8 mouse cellular contexts compared by ENCODE assay signal in the genomic region with DNA sequence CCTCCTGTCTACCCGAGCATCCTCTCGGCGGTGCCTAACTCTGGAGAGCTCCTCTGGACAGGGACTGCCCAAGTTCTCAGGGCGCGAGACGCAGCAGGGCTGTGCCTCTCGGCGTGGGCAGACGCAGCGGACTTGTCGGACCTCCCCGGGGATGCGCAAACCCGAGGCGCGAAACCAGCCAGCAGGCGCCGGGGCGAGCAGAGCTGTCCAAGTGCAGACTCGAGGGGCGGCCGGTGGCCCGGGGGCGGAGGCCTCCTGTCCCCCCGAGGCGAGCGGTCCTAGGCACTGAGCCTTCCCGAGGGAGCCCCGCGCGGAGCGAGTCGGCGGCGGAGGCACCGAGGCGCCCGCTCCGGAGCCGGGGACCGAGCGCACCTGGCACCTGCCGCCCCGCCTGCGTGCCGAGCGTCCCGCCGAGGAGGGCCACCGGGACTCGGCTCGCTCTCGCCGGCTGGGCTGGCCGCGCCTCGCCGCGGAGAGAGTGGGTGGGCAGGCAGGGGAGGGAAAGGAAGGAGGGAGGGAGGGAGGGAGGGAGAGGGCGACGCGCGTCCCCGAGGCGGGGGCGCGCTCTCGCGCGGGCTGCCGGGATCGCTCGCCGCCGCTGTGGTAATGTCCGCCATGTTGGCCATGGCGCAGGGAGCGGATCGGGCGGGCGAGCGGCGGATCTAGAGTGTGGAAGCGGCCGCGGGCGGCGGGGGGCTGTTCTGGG. TPM values are rescaled to one million over a fixed set of nuclear protein-coding genes. Genes with fewer than 3 reads are reported as not detected.
DNase-seq lines count a peak whose midpoint lies in the region; ATAC-seq and TF ChIP-seq lines count a peak whose summit lies in the region.

Gene Epc2 (plus strand): TSS at position 556 of the 706 bp plus-strand sequence.

- intact Hi-C loops in heart, postnatal 10 days (cut with DNase I): no loop called here

- H3K9ac ChIP-seq in ES-Bruce4 (ENCODE audit: low read depth, poor library complexity, severe bottlenecking): peak within 1 kb of the TSS; percentile 100
- H3K9ac ChIP-seq in forebrain, embryonic 13.5 days: peak within 1 kb of the TSS; percentile 85
- H3K9ac ChIP-seq in liver, embryonic 16.5 days (ENCODE audit: low read depth, low read length): peak within 1 kb of the TSS; percentile 96
- H3K9ac ChIP-seq in neural tube, embryonic 12.5 days: peak within 1 kb of the TSS; percentile 96
- peak within 1 kb of the TSS; percentile 99 for H3K9ac ChIP-seq in stomach, postnatal 0 days (ENCODE audit: low read length)

- DNase-seq in heart, postnatal 10 days: peak; percentile 85 to 88
- peak; percentile 28 for DNase-seq in large intestine, adult 2 months (ENCODE audit: low read depth, low spot score)
- peak; percentile 92 for DNase-seq in stomach, postnatal 0 days (ENCODE audit: low spot score)

- peak; percentile 49 for ATAC-seq in cerebellum, adult (ENCODE audit: insufficient number of reproducible peaks, low FRiP score, low TSS enrichment)
- ATAC-seq in forebrain, embryonic 13.5 days: peak; percentile 82
- peak; percentile 83 for ATAC-seq in liver, embryonic 16.5 days (ENCODE audit: low read depth)
- ATAC-seq in neural tube, embryonic 12.5 days (ENCODE audit: low FRiP score, low read depth): peak; percentile 87
- ATAC-seq in stomach, postnatal 0 days (ENCODE audit: low FRiP score, low TSS enrichment): peak; percentile 81

- H3K27ac ChIP-seq in ES-Bruce4 (ENCODE audit: insufficient read depth, low read length): peak within 1 kb of the TSS; percentile 92
- H3K27ac ChIP-seq in forebrain, embryonic 13.5 days: peak within 1 kb of the TSS; percentile 100
- H3K27ac ChIP-seq in liver, embryonic 16.5 days (ENCODE audit: low read length): peak within 1 kb of the TSS; percentile 98
- peak within 1 kb of the TSS; percentile 99 for H3K27ac ChIP-seq in neural tube, embryonic 12.5 days
- peak within 1 kb of the TSS; percentile 99 for H3K27ac ChIP-seq in stomach, postnatal 0 days (replicated peaks)

- no peaks in the 10 kb centered on the region for H3K9me3 ChIP-seq in ES-Bruce4 (replicated peaks; ENCODE audit: control insufficient read depth, insufficient read depth, low read length, poor library complexity, severe bottlenecking)
- H3K9me3 ChIP-seq in forebrain, embryonic 13.5 days (replicated peaks): no peaks in the 10 kb centered on the region
- H3K9me3 ChIP-seq in liver, embryonic 16.5 days (replicated peaks; ENCODE audit: control insufficient read depth, low read length): no peaks in the 10 kb centered on the region
- no peaks in the 10 kb centered on the region for H3K9me3 ChIP-seq in neural tube, embryonic 12.5 days
- no peaks in the 10 kb centered on the region for H3K9me3 ChIP-seq in stomach, postnatal 0 days (ENCODE audit: control insufficient read depth, low read length)

- H3K4me3 ChIP-seq in ES-Bruce4 (ENCODE audit: low read depth, low read length): peak within 1 kb of the TSS; percentile 100
- peak within 1 kb of the TSS; percentile 88 for H3K4me3 ChIP-seq in forebrain, embryonic 13.5 days
- peak within 1 kb of the TSS; percentile 99 for H3K4me3 ChIP-seq in liver, embryonic 16.5 days (ENCODE audit: low read depth, low read length)
- peak within 1 kb of the TSS; percentile 75 for H3K4me3 ChIP-seq in neural tube, embryonic 12.5 days
- peak within 1 kb of the TSS; percentile 91 for H3K4me3 ChIP-seq in stomach, postnatal 0 days (ENCODE audit: low read depth, low read length)

- peak within 1 kb of the TSS; percentile 74 for H3K4me2 ChIP-seq in forebrain, embryonic 13.5 days
- peak within 1 kb of the TSS; percentile 77 for H3K4me2 ChIP-seq in liver, embryonic 16.5 days (ENCODE audit: low read depth, low read length)
- peak within 1 kb of the TSS; percentile 74 for H3K4me2 ChIP-seq in neural tube, embryonic 12.5 days (replicated peaks)
- peak within 1 kb of the TSS; percentile 96 for H3K4me2 ChIP-seq in stomach, postnatal 0 days (replicated peaks; ENCODE audit: low read depth)

- TF ChIP-seq EP300 in ES-Bruce4 (IDR thresholded peaks at IDR 0.05; ENCODE audit: insufficient read depth, low read depth, low read length): no peak
- no peak for TF ChIP-seq EP300 in stomach, postnatal 0 days (optimal IDR thresholded peaks at IDR 0.05)

- no peak for TF ChIP-seq CTCF in ES-Bruce4 (IDR thresholded peaks at IDR 0.05; ENCODE audit: low read depth, low read length)
- TF ChIP-seq CTCF in stomach, postnatal 0 days (IDR thresholded peaks at IDR 0.05; ENCODE audit: low read depth): no peak

- no peak for TF ChIP-seq POLR2A in ES-Bruce4 (IDR thresholded peaks at IDR 0.05; ENCODE audit: insufficient read depth, low read length)

- WGBS in forebrain, embryonic 13.5 days: under 1% methylated on average over 57 of the region's 88 CpGs
- under 1% methylated on average over 76 of the region's 88 CpGs for WGBS in large intestine, adult 2 months
- under 1% methylated on average over 69 of the region's 88 CpGs for WGBS in liver, embryonic 16.5 days (ENCODE audit: insufficient replicate concordance)
- under 1% methylated on average over 69 of the region's 88 CpGs for WGBS in neural tube, embryonic 12.5 days
- WGBS in stomach, postnatal 0 days: 0% methylated on average over 53 of the region's 88 CpGs

- no peaks in the 10 kb centered on the region for H3K36me3 ChIP-seq in ES-Bruce4 (ENCODE audit: control insufficient read depth, insufficient read depth, low read length, poor library complexity, severe bottlenecking)
- no peaks in the 10 kb centered on the region for H3K36me3 ChIP-seq in forebrain, embryonic 13.5 days (ENCODE audit: poor library complexity, severe bottlenecking)
- no peaks in the 10 kb centered on the region for H3K36me3 ChIP-seq in liver, embryonic 16.5 days (ENCODE audit: control insufficient read depth, insufficient read depth)
- H3K36me3 ChIP-seq in neural tube, embryonic 12.5 days: no peaks in the 10 kb centered on the region
- no peaks in the 10 kb centered on the region for H3K36me3 ChIP-seq in stomach, postnatal 0 days (ENCODE audit: control insufficient read depth, insufficient read depth, low read length)

- H3K4me1 ChIP-seq in ES-Bruce4 (ENCODE audit: control insufficient read depth, insufficient read depth, low read length): peaks cover 1% of the 10 kb centered on the region
- H3K4me1 ChIP-seq in forebrain, embryonic 13.5 days: peaks cover 42% of the 10 kb centered on the region
- H3K4me1 ChIP-seq in liver, embryonic 16.5 days (ENCODE audit: control insufficient read depth, low read depth, low read length): peaks cover 5% of the 10 kb centered on the region
- H3K4me1 ChIP-seq in neural tube, embryonic 12.5 days: peaks cover 15% of the 10 kb centered on the region
- H3K4me1 ChIP-seq in stomach, postnatal 0 days (replicated peaks; ENCODE audit: control insufficient read depth, insufficient read depth): no peaks in the 10 kb centered on the region

- no peaks in the 10 kb centered on the region for H3K27me3 ChIP-seq in ES-Bruce4 (ENCODE audit: control insufficient read depth, insufficient read depth, low read length, poor library complexity, severe bottlenecking)
- no peaks in the 10 kb centered on the region for H3K27me3 ChIP-seq in forebrain, embryonic 13.5 days
- H3K27me3 ChIP-seq in liver, embryonic 16.5 days (ENCODE audit: control insufficient read depth, insufficient read depth, low read depth, low read length): no peaks in the 10 kb centered on the region; the same call in none of the 2 replicates
- no peaks in the 10 kb centered on the region for H3K27me3 ChIP-seq in neural tube, embryonic 12.5 days (replicated peaks)
- H3K27me3 ChIP-seq in stomach, postnatal 0 days (ENCODE audit: control insufficient read depth, insufficient read depth, low read length): no peaks in the 10 kb centered on the region

RNA-seq across cellular contexts. Expression of gene Epc2, which starts in this region (rescaled TPM):
- 27.5 and 38.8 TPM in 2 replicates for polyA plus RNA-seq in ES-Bruce4 (2011; ENCODE audit: insufficient read depth, insufficient read length, low read depth, missing spikeins)
- 14.4 and 14.7 TPM in 2 replicates for polyA plus RNA-seq in forebrain, embryonic 13.5 days (2015; fragmentation: Nextera tagmentation; extraction: Ambion mirVana)
- total RNA-seq in heart, postnatal 10 days (2021): 10 to 100 TPM; 19.4 to 21.7 TPM
- polyA plus RNA-seq in large intestine, adult 2 months (2012; rRNA removed): 4.6 and 7.0 TPM in 2 replicates
- 1.8 and 2.0 TPM in 2 replicates for polyA plus RNA-seq in liver, embryonic 16.5 days (2015; fragmentation: Nextera tagmentation; extraction: Ambion mirVana)
- polyA plus RNA-seq in neural tube, embryonic 12.5 days (2016; fragmentation: Nextera tagmentation; extraction: Ambion mirVana): 12.1 and 13.6 TPM in 2 replicates
- 2.8 and 2.9 TPM in 2 replicates for polyA plus RNA-seq in stomach, postnatal 0 days (2015; fragmentation: Nextera tagmentation; extraction: Ambion mirVana)

Comparison
In these comparisons a context has a peak if more than half of its experiments do, and no peak if none do; other contexts are left out.
1. Peak in every context shown above with its lines: DNase-seq, ATAC-seq, H3K4me3 ChIP-seq and H3K27ac ChIP-seq.
2. DNase-seq: peak in every context shown above with its lines; median percentile 92 in stomach, postnatal 0 days; 86 in heart, postnatal 10 days; 28 in large intestine, adult 2 months.